Mouse (Mus musculus) limb, embryonic 12.5 days (tissue): ENCODE results near the gene Exosc3. TPM values are rescaled to one million over a fixed set of nuclear protein-coding genes. Genes with fewer than 3 reads are reported as not detected.
"Not testable (repeated sequence)": the region's sequence is repeated elsewhere in the genome, so short reads cannot be mapped to it uniquely, and the experiment has no call there.

Source experiments
- ATAC-seq: fragments of 200-750 bp; cut with Nextera tagmentation; 2 replicates; pipeline ENCODE4 v1.8.0; 2017; ENCODE audit warnings: low read depth, moderate TSS enrichment; ENCODE audit not compliant: insufficient number of reproducible peaks, insufficient read depth, low FRiP score, low TSS enrichment
- H3K27ac ChIP-seq: fragments of 300-500 bp; sonication (generic); 2 replicates; pipeline ENCODE4 v1.5.1; 2016; ENCODE audit warnings: mild to moderate bottlenecking, moderate library complexity
- H3K27me3 ChIP-seq: fragments of 300-500 bp; sonication (generic); 2 replicates; pipeline ENCODE4 v1.6.1; 2016; ENCODE audit warnings: mild to moderate bottlenecking, moderate library complexity
- H3K36me3 ChIP-seq: fragments of 300-500 bp; sonication (generic); 2 replicates; pipeline ENCODE4 v1.6.1; 2016; ENCODE audit warnings: mild to moderate bottlenecking, moderate library complexity
- H3K4me1 ChIP-seq: fragments of 300-500 bp; sonication (generic); replicated peaks from 2 replicates; pipeline ENCODE4 v1.6.1; 2016
- H3K4me2 ChIP-seq: fragments of 300-500 bp; sonication (generic); 2 replicates; pipeline ENCODE4 v1.6.1; 2016; ENCODE audit warnings: mild to moderate bottlenecking, moderate library complexity
- H3K4me3 ChIP-seq: fragments of 300-500 bp; sonication (generic); replicated peaks from 2 replicates; pipeline ENCODE4 v1.5.1; 2016; ENCODE audit warnings: mild to moderate bottlenecking
- H3K9ac ChIP-seq: fragments of 300-500 bp; sonication (generic); replicated peaks from 2 replicates; pipeline ENCODE4 v1.6.1; 2016; ENCODE audit warnings: mild to moderate bottlenecking, moderate library complexity
- H3K9me3 ChIP-seq: fragments of 300-500 bp; sonication (generic); 2 replicates; pipeline ENCODE4 v1.6.1; 2016; ENCODE audit warnings: mild to moderate bottlenecking, moderate library complexity
- WGBS: fragments of 180-500 bp; shearing (Covaris S2); methylation state at CpG from one replicate; pipeline ENCODE4 v1.1.7; 2016; 5-methylcytosine and 5-hydroxymethylcytosine counted together
- polyA plus RNA-seq: library from polyadenylated mRNA; unstranded; fragments of >200 nt; fragmentation: Nextera tagmentation; extraction: Ambion mirVana; gene quantifications from 2 replicates; pipeline ENCODE4 v1.2.1, GENCODE M21; 2016

Gene Exosc3
- 89.0 and 90.9 TPM in 2 replicates for polyA plus RNA-seq

DNA sequence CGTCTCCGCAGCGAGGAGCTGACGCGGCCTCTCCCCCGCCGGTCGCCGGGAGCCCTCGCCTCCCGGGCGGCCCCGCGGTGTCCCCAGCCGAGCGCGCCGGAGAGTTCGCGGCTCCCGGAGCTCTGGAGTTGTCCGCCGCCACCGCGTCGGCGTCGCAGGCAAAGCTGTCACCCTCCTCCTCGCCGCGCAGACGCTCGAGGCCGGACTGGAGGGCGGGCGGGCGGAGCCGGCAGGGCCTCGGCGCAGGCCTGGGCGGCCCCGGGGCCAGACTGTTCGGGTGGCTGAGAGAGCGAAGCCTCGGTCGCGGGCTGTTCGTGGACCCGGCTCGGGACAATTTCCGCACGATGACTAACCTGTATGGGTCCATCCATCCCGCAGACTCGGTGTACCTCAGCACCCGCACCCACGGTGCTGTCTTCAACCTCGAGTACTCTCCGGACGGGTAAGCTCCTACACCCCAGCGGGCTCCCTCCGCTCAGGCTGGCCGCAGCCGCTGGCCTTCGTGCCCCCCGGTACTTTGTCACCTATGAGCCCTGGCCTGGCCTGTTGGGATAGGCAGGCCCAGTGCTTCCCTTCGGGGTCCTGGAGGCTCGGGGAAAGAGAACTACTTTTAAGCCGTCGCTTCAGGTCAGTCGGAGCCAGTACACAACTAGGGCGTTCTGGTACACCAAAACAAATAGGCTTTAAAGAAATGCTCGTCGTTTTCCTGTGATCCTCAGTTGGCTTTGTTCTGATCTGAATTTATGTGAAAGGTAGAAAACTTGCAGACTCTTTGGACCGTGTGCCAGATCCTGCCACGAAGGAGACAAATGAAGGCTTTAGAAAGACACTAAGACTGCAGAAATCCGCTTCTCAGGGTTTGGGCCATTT lies at the start of gene Exosc3:
Exosc3 (minus strand) TSS at position 447 of the 870 bp plus-strand sequence.
- Histone ChIP-seq H3K27ac (peak within 1 kb of the TSS; percentile 98), H3K4me1 (peaks cover 9% of the 10 kb centered on the region), H3K36me3 (peaks cover 16% of the 10 kb centered on the region), H3K4me2 (peak within 1 kb of the TSS; percentile 83), H3K27me3 (no peaks in the 10 kb centered on the region; the same call in 1 of the 2 replicates), H3K9me3 (no peaks in the 10 kb centered on the region), H3K9ac (peak within 1 kb of the TSS; percentile 95), H3K4me3 (peak within 1 kb of the TSS; percentile 98)
- peak; percentile 86 for ATAC-seq
- WGBS, result under 1% methylated on average over 55 of the region's 76 CpGs

DNA sequence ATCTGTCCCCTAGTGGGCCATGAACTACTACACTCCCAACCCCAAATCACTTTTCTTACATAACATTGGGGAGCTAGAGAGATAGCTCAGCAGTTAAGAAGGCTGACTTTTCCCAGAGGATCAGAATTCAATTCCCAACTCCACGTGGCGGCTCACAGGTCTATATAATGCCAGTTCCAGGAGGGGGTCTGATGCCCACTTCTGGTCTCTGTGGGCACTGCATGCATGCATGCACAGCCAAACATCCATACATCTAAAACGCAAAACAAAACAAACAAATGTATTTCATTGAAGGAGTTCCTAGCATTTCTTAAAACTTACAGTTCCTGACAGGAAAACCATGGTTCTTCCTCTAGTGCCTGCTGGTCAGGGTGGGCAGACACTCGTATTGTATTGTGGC lies 49.6 kb upstream of the Exosc3 start:
- Histone ChIP-seq H3K27me3 (no peaks in the 10 kb centered on the region), H3K27ac (no peak overlapping the region), H3K4me1 (no peaks in the 10 kb centered on the region), H3K4me2 (no peak overlapping the region), H3K4me3 (no peak overlapping the region), H3K36me3 (peaks cover 10% of the 10 kb centered on the region), H3K9me3 (peaks cover 5% of the 10 kb centered on the region; the same call in 1 of the 2 replicates), H3K9ac (no peak overlapping the region)
- WGBS, result 70% methylated on average over 4 of the region's 4 CpGs
- ATAC-seq, result no peak

DNA sequence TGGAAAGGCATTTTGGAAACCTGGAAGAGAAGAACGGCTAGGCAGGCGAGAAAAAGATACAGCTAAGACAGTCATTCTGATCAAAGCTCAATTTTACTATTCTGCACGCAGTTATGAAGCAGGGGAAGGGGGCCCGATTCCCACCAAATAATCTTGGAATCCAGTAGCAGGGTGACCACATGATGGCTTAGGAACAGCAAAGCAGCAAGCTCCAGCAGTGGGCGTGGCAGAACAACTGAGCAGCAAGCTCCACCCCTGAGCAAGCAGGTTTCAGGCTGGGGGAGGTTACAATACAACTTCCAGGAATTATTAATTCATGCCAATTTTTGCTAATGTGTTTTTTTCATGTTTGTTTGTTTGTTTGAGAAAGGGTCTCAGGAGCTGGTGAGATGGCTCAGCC lies 44.8 kb upstream of the Exosc3 start:
- H3K27me3 ChIP-seq, H3K9me3 ChIP-seq, H3K4me2 ChIP-seq, H3K36me3 ChIP-seq, H3K4me3 ChIP-seq, H3K9ac ChIP-seq, H3K4me1 ChIP-seq, H3K27ac ChIP-seq, ATAC-seq: not testable (repeated sequence)
- 92% methylated on average over 5 of the region's 5 CpGs for WGBS

DNA sequence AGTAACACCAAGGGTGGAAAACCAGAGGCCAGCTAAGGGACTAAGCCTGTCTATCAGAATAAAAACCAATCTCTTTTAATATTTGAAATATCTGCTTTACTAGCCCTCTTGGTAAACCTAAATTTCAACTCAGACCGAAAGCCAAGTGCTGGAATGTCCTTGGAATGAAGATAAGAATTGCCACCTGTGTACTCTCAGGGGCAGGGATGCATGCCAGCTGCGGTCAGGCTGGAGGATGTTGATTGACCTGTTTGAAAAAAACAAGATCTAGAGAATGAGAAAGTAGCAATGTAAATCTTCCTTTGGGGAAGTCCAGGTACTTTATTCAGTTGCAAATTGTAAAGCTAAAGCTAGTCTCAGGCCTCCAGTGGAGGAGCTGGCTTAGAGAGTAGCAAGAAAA lies 39.6 kb upstream of the Exosc3 start:
- 78% methylated on average over 2 of the region's 2 CpGs for WGBS
- ATAC-seq, H3K9me3 ChIP-seq: not testable (repeated sequence)

DNA sequence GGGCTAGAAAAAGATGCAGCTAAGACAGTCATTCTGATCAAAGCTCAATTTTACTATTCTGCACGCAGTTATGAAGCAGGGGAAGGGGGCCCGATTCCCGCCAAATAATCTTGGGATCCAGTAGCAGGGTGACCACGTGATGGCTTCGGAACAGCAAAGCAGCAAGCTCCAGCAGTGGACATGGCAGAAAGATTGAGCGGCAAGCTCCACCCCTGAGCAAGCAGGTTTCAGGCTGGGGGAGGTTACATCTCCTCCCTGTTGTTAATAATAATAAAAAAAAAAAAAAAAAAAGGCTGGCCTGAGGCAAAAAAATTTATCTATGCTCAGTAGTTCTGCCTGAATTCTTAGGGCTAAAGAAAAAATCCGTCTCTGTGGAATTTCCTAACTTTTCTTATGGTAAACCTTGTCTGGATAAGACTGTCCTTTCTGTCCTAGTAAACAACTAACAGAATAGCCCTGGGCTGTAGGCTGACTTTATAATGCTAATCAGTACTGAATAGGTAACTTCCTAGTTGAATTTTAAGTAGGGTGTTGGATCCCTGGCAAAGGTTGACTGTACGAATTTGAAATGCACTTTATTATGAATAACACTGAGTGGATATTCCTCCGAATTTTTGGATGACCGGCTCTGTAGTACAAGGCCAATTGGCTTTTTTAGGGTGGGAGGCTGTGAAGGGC lies 38.5 kb upstream of the Exosc3 start:
- not testable (repeated sequence) for H3K4me3 ChIP-seq, H3K27ac ChIP-seq, H3K9me3 ChIP-seq, H3K4me2 ChIP-seq, H3K27me3 ChIP-seq, ATAC-seq, H3K4me1 ChIP-seq, H3K9ac ChIP-seq
- peaks cover 19% of the 10 kb centered on the region for H3K36me3 ChIP-seq
- 90% methylated on average over 10 of the region's 10 CpGs for WGBS

More for the DNA sequence above, 39.6 kb upstream of the Exosc3 start:
- H3K4me3 ChIP-seq, H3K36me3 ChIP-seq, H3K27ac ChIP-seq, H3K4me2 ChIP-seq, H3K9ac ChIP-seq, H3K27me3 ChIP-seq, H3K4me1 ChIP-seq: not testable (repeated sequence)

DNA sequence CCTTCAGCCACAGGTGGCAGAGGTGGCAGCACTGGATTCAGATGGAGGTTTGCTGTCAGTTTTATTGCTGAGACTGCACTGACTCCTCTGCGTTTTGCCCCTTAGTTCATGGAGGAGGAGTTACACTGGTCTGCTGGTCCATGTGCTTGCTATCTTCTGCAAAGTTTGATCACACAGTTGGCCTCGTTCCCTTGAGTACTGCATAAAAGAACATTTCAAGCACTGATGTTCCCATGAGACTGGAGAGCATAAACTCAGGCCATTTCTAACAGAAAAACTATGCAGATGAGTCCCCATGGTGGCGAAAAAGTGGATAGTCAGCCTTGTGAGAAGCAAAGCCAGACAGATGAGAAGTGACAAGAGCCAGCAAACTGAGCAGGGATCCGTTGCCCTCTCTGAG lies 34.0 kb upstream of the Exosc3 start:
- Histone ChIP-seq H3K9ac (no peak overlapping the region), H3K27ac (no peak overlapping the region), H3K27me3 (no peaks in the 10 kb centered on the region), H3K4me2 (no peak overlapping the region), H3K4me3 (no peak overlapping the region), H3K9me3 (no peaks in the 10 kb centered on the region), H3K4me1 (no peaks in the 10 kb centered on the region), H3K36me3 (peaks cover 61% of the 10 kb centered on the region)
- ATAC-seq, result no peak
- WGBS, result 85% methylated on average over 4 of the region's 4 CpGs

DNA sequence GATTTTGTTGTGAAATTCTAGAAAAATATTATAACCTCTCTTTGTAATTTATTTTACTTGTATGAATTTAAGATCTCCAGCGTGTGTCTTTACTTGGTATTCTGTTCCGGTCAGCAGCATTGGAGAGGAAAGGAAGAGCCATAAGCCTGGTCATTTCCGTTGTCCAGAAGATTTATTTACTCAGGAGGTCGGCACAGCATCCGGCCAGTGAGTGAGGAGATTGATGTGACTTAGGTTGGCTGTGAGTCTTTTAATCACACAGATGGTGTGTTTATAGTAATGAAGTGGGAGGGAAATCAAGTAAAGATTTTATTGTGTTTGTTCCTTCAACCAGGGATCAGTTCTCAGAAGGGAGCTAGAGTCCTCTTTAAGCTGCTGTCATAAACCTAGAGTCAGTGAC lies 32.3 kb upstream of the Exosc3 start:
- no peak overlapping the region for H3K4me2 ChIP-seq
- no peak for ATAC-seq
- no peaks in the 10 kb centered on the region for H3K9me3 ChIP-seq
- peaks cover 77% of the 10 kb centered on the region for H3K36me3 ChIP-seq
- H3K4me1 ChIP-seq, result no peaks in the 10 kb centered on the region
- H3K9ac ChIP-seq, result no peak overlapping the region
- H3K27ac ChIP-seq, result no peak overlapping the region
- 67% methylated on average over 5 of the region's 5 CpGs for WGBS
- H3K27me3 ChIP-seq, result no peaks in the 10 kb centered on the region
- H3K4me3 ChIP-seq, result no peak overlapping the region

DNA sequence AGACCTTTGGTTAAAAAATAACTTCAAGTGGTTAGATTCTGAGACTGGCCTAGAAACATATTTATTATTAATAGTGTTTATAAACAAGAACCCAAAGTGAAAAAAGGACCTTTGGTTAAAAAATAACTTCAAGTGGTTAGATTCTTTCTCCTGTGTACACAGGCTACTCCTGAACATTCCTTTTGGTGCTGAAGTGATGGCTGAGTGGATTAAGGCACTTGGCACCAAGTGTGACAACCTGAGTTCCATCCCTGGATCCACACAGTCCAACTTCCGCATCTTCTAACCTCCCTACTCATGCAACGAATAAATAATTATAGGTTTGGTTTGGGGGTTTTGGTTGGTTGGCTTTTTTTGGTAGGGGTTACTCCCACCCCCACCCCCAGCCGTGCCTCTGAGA lies 28.7 kb upstream of the Exosc3 start:
- Histone ChIP-seq H3K4me3 (no peak overlapping the region), H3K27ac (no peak overlapping the region), H3K36me3 (peaks cover 75% of the 10 kb centered on the region), H3K4me2 (no peak overlapping the region), H3K9me3 (no peaks in the 10 kb centered on the region), H3K4me1 (no peaks in the 10 kb centered on the region), H3K27me3 (no peaks in the 10 kb centered on the region), H3K9ac (no peak overlapping the region)
- WGBS, result 81% methylated on average over 3 of the region's 3 CpGs
- no peak for ATAC-seq

DNA sequence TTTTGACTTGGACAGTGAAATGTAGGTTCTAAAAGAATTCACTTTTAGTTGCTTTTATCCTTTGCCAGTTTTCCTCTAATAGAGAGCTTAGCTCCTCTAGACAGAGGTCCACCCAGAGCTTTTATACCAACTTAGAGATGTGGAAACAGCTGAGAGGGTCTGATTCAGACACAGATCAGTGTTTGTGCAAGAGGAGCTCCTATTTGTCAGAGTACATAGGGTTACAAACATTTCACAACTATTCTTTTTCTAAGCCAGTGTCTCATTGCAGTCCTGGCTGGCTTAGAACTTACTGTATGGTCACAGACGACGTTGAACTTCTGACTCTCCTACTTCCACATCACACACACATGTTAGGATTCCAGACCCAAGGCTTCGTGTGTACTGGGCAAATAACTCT lies 14.1 kb upstream of the Exosc3 start:
- Histone ChIP-seq H3K4me3 (no peak overlapping the region), H3K9me3 (no peaks in the 10 kb centered on the region), H3K4me2 (no peak overlapping the region), H3K4me1 (no peaks in the 10 kb centered on the region), H3K9ac (no peak overlapping the region), H3K36me3 (peaks cover 46% of the 10 kb centered on the region), H3K27ac (no peak overlapping the region), H3K27me3 (no peaks in the 10 kb centered on the region)
- WGBS, result 88% methylated on average over 3 of the region's 3 CpGs
- no peak for ATAC-seq

DNA sequence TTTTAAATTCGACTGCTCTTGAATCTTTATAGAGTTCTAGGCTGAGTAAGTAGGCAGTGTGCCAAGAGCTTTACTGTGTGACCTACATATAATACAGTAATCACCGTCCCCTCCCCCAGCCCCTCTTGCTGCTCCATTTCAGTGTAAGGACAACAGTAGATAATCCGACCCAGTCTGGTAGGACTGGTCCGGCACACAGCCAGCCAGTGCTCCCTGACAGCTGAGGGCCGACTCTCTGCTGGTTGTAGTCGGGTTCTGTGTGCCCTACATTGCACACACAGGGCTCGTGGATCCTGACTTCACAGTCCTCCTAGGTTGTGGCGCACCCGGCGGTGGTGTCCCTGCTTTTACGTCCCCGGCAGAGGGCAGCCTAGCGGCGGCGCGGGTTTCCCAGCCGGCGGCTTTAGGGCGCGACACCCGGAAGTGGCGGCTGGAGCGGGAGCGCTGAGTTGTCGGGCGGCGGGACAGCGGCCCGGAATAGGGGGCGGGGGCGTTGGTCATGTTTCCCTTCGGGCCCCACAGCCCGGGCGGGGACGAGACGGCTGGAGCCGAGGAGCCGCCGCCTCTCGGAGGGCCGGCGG lies 773 bp downstream of the Exosc3 start, which contains the start of gene Dcaf10:
Dcaf10 (plus strand) TSS at position 433 of the 581 bp plus-strand sequence.
- WGBS, result 2% methylated on average over 31 of the region's 42 CpGs
- peaks cover 10% of the 10 kb centered on the region for H3K36me3 ChIP-seq

DNA sequence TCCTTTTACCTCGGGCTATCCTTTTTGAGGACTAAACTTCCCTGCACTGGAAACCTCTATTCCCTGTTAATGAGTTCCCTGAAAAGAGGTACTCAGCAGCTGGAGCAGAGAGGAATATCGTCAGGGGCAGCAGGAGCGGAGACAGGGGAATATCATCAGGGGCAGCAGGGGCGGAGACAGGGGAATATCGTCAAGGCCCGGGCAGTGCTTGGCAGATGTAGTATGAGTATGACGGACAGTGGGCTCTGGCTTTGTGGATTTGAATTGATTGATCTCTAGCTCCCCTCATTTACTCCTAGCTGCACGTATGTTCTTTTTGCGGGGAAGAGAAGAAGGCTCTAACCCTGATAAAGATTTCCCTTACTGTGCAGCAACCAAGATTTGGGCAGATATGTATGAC lies 1.3 kb downstream of the Exosc3 start:
- 59% methylated on average over 9 of the region's 9 CpGs for WGBS
- Histone ChIP-seq H3K4me3 (peak overlapping the region; percentile 98), H3K9ac (peak overlapping the region; percentile 95; the same call in 1 of the 2 replicates), H3K27me3 (no peaks in the 10 kb centered on the region; the same call in 1 of the 2 replicates), H3K9me3 (no peaks in the 10 kb centered on the region), H3K4me2 (peak overlapping the region; percentile 83), H3K36me3 (peaks cover 6% of the 10 kb centered on the region; the same call in 1 of the 2 replicates), H3K27ac (peak overlapping the region; percentile 98), H3K4me1 (peaks cover 9% of the 10 kb centered on the region)
- no peak for ATAC-seq

More for the DNA sequence above, 773 bp downstream of the Exosc3 start, which contains the start of gene Dcaf10:
- peak; percentile 89 for ATAC-seq
- Histone ChIP-seq H3K27me3 (no peaks in the 10 kb centered on the region; the same call in 1 of the 2 replicates), H3K4me3 (peak within 1 kb of the TSS; percentile 98), H3K9me3 (no peaks in the 10 kb centered on the region), H3K27ac (peak within 1 kb of the TSS; percentile 98), H3K4me2 (peak within 1 kb of the TSS; percentile 83), H3K9ac (peak within 1 kb of the TSS; percentile 95), H3K4me1 (peaks cover 9% of the 10 kb centered on the region)
